20 mouse cellular contexts compared by ENCODE assay signal in the genomic region with DNA sequence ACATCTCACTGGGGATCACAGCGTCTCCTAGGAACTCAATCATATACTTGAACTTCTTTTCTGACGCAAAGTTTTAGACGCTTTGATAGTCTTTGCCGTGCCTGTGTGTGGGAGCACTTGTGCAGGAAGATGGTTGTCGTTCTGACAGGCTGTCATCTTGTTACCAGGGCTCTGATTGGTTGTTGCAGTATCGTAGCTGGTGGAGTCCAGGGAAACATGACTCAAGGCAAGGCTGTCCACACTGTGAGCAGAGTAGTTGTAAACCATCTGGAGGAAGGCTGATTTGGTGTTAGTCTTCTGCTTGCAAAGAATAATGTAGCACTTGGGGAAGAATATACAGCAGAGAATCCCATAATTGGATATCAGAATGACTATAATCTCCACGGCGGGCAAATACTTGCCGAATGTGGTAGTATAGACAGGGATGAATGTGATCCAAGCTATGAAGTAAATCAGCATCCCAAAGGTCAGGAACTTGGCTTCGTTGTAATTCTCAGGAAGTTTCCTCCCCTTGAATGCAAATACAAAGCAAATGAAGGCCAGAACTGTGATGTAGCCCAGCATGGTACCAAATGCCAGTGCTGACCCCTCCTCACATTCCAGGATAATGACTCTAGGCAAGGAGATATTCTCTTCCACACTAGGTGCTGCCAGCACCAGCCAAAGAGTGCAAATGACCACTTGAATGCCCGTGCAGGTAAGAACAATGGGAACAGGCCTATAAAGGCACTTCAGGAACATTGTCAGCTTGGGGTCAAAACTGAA. TPM values are rescaled to one million over a fixed set of nuclear protein-coding genes. Genes with fewer than 3 reads are reported as not detected.
"Had no signal": no experiment of that assay in that cellular context is flagged by ENCODE, and none has a peak within 500 bp of the region (broad histone marks: within the 10 kb centered on the region; RNA-seq: fewer than 3 reads in every experiment).

No protein-coding gene starts in this region.

- DNase-seq: lung, adult 18-20 months; lung, embryonic 14.5 days; lung, postnatal 10 days; lung, postnatal 4 days; midbrain, embryonic 14.5 days; retina, postnatal 1 day; right cerebral cortex, adult 18-20 months; right cerebral cortex, postnatal 25 days; right cerebral cortex, postnatal 4 days; spleen, adult 18-20 months; thymus, adult 18-20 months; thymus, postnatal 14 days; thymus, postnatal 4 days had no signal

- H3K9ac ChIP-seq: lung, embryonic 14.5 days; midbrain, embryonic 12.5 days; neural tube, embryonic 13.5 days; neural tube, embryonic 15.5 days had no signal

- H3K4me1 ChIP-seq: midbrain, embryonic 12.5 days; neural tube, embryonic 13.5 days; neural tube, embryonic 15.5 days had no signal

- H3K9me3 ChIP-seq: midbrain, embryonic 10.5 days; midbrain, embryonic 12.5 days; neural tube, embryonic 13.5 days; neural tube, embryonic 15.5 days had no signal

- H3K4me3 ChIP-seq: midbrain, embryonic 10.5 days; midbrain, embryonic 12.5 days; myocyte; neural tube, embryonic 13.5 days; neural tube, embryonic 15.5 days had no signal

- H3K36me3 ChIP-seq: midbrain, embryonic 10.5 days; midbrain, embryonic 12.5 days; neural tube, embryonic 13.5 days; neural tube, embryonic 15.5 days had no signal

- H3K27ac ChIP-seq: midbrain, embryonic 10.5 days; midbrain, embryonic 12.5 days; neural tube, embryonic 13.5 days; neural tube, embryonic 15.5 days had no signal

RNA-seq across cellular contexts. Expression of gene Gprc6a, which starts 16.3 kb away (rescaled TPM):
- total RNA-seq: megakaryocyte, adult 5-6 weeks; megakaryocyte-erythroid progenitor cell, adult 5-6 weeks had no signal

RNA-seq across cellular contexts. Expression of gene Fam162b, which starts 24.7 kb away (rescaled TPM):
- total RNA-seq: megakaryocyte, adult 5-6 weeks; megakaryocyte-erythroid progenitor cell, adult 5-6 weeks had no signal
